Mouse (Mus musculus) midbrain, embryonic 13.5 days (tissue): Measurements from ENCODE around the gene St7. TPM values are rescaled to one million over a fixed set of nuclear protein-coding genes. Genes with fewer than 3 reads are reported as not detected.

Experiments used
- ATAC-seq: fragments of 200-750 bp; cut with Nextera tagmentation; 2 replicates; pipeline ENCODE4 v1.8.0; 2017; ENCODE audit warnings: mild to moderate bottlenecking, moderate TSS enrichment, moderate library complexity
- H3K27ac ChIP-seq: fragments of 300-500 bp; sonication (generic); 2 replicates; pipeline ENCODE4 v1.5.1; 2015; ENCODE audit warnings: inconsistent platforms, mild to moderate bottlenecking, moderate library complexity
- H3K27me3 ChIP-seq: fragments of 300-500 bp; sonication (generic); 2 replicates; pipeline ENCODE4 v1.6.1; 2015; ENCODE audit warnings: mild to moderate bottlenecking, inconsistent platforms
- H3K36me3 ChIP-seq: fragments of 300-500 bp; sonication (generic); 2 replicates; pipeline ENCODE4 v1.6.1; 2015; ENCODE audit warnings: mild to moderate bottlenecking, inconsistent platforms
- H3K4me1 ChIP-seq: fragments of 300-500 bp; sonication (generic); replicated peaks from 2 replicates; pipeline ENCODE4 v1.6.1; 2015; ENCODE audit warnings: inconsistent platforms
- H3K4me2 ChIP-seq: fragments of 300-500 bp; sonication (generic); replicated peaks from 2 replicates; pipeline ENCODE4 v1.6.1; 2015; ENCODE audit warnings: moderate library complexity, mild to moderate bottlenecking, inconsistent platforms
- H3K4me3 ChIP-seq: fragments of 300-500 bp; sonication (generic); replicated peaks from 2 replicates; pipeline ENCODE4 v1.5.1; 2015; ENCODE audit warnings: mild to moderate bottlenecking, inconsistent platforms
- H3K9ac ChIP-seq: fragments of 300-500 bp; sonication (generic); replicated peaks from 2 replicates; pipeline ENCODE4 v1.6.1; 2015; ENCODE audit warnings: mild to moderate bottlenecking, inconsistent platforms
- H3K9me3 ChIP-seq: fragments of 300-500 bp; sonication (generic); 2 replicates; pipeline ENCODE4 v1.6.1; 2016; ENCODE audit warnings: mild to moderate bottlenecking, inconsistent platforms
- WGBS: fragments of 180-500 bp; shearing (Covaris S2); methylation state at CpG from one replicate; pipeline ENCODE4 v1.1.7; 2015; 5-methylcytosine and 5-hydroxymethylcytosine counted together
- polyA plus RNA-seq: library from polyadenylated mRNA; unstranded; fragments of >200 nt; fragmentation: Nextera tagmentation; extraction: Ambion mirVana; gene quantifications from 2 replicates; pipeline ENCODE4 v1.2.1, GENCODE M21; 2015

St7 gene
- polyA plus RNA-seq, 1 experiment from 2014 or later, result 63.0 TPM

DNA sequence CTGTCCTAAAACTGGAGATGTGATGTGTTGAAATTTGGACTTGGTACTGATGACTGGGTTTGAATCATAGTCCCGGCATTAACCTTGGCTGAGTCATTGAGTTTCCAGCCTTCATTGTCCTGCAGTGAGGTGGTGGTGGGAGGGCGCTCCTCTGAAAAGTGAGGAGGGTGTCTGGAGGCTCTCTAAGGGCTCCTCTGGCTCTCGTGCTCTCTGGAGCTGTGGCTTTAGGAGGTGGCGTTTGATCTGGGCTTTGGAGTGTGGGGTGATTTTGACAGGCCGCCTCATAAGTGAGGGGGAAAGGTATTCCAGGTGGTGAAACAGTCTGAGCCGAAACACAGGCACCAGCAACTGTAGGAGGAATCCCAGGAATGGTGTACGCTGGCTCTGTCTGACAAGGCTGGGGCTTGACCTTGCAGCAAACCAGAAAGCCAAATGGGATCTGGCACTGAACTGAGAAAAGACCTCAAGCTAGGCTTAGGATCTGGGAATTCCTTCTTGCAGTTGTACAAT, 184.0 kb downstream of the St7 start:
- Histone ChIP-seq H3K27ac (no peak overlapping the region; the same call in 1 of the 2 replicates), H3K9me3 (no peaks in the 10 kb centered on the region), H3K4me2 (no peak overlapping the region), H3K36me3 (peaks cover 18% of the 10 kb centered on the region), H3K4me3 (no peak overlapping the region), H3K27me3 (no peaks in the 10 kb centered on the region), H3K9ac (no peak overlapping the region), H3K4me1 (peaks cover 14% of the 10 kb centered on the region)
- 0 out of 2 replicates have a peak, but pooled peaks have one; percentile 25 for ATAC-seq
- WGBS, result 81% methylated on average over 7 of the region's 7 CpGs

DNA sequence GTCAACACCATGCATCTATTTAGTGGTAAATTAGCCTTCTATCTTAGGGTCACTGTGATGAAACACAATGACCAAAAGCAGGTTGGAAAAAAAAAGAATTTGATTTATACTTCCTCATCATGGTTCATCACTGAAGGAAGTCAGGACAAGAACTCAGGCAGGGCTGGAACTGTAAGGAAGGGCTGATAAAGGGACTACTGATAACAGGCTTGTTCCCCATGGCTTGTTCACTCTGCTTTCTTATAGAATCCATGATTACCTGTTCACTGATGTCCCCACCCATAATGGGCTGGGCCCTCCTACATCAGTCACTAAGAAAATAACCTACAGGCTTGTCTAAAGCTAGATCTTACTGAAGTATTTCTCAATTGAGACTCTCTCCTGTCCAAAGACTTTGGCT, 190.2 kb downstream of the St7 start:
- Histone ChIP-seq H3K4me3 (no peak overlapping the region), H3K4me1 (no peaks in the 10 kb centered on the region), H3K36me3 (peaks cover 41% of the 10 kb centered on the region), H3K27ac (no peak overlapping the region), H3K9me3 (no peaks in the 10 kb centered on the region), H3K4me2 (no peak overlapping the region), H3K9ac (no peak overlapping the region), H3K27me3 (no peaks in the 10 kb centered on the region)
- no peak for ATAC-seq

GRCm38 (mm10) chr6:17887765-17888164, 195.0 kb downstream of the St7 start:
- Histone ChIP-seq H3K36me3 (peaks cover 45% of the 10 kb centered on the region), H3K27me3 (no peaks in the 10 kb centered on the region), H3K9ac (no peak overlapping the region), H3K27ac (no peak overlapping the region), H3K4me2 (no peak overlapping the region), H3K9me3 (no peaks in the 10 kb centered on the region), H3K4me3 (no peak overlapping the region), H3K4me1 (no peaks in the 10 kb centered on the region)
- ATAC-seq, result no peak
- WGBS, result 79% methylated on average over 6 of the region's 6 CpGs

DNA sequence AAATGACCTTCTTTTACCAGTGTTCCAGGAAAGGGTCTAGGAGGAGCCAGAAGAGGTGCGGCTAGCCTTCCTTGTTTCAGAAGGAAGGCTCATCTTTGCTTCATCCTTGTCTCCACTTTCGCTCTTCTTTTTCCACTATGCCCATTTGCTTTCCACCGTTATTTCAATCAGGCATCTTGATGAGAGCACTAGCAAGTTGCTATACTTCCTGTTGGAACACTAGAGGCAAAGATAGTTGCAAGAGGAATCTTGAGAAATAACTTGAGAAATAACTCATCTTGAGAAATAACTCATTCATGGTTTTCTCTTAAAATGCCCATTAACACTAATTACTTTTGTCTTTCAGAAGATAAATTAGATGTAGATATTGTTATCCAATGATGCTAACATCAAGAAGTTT, 202.8 kb downstream of the St7 start:
- H3K4me2 ChIP-seq, result no peak overlapping the region
- no peaks in the 10 kb centered on the region for H3K4me1 ChIP-seq
- H3K9ac ChIP-seq, result no peak overlapping the region
- no peak for ATAC-seq
- H3K9me3 ChIP-seq, result no peaks in the 10 kb centered on the region
- 96% methylated on average over 3 of the region's 3 CpGs for WGBS
- no peak overlapping the region for H3K4me3 ChIP-seq
- no peak overlapping the region for H3K27ac ChIP-seq
- H3K36me3 ChIP-seq, result peaks cover 10% of the 10 kb centered on the region; the same call in 1 of the 2 replicates
- H3K27me3 ChIP-seq, result no peaks in the 10 kb centered on the region

DNA sequence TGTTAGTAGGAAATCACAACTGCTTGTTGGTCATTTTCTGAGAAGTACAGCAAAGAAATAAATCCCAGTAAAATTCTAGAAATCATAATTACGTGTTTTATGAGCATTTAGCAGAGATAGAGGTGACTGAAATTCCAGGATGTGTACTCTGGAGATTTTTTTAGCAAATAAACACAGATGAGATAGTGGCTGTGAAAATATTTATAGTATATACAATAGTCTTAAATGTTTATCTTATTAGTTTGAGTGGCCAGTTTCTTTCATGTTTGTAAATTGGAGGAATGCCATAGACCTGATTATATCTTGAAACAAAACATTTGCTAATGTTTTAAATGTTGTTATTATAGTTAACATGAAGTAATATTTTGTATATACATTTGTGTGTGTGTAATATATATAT, 205.8 kb downstream of the St7 start:
- 94% methylated on average over 1 of the region's 1 CpGs for WGBS
- Histone ChIP-seq H3K9ac (no peak overlapping the region), H3K36me3 (peaks cover 13% of the 10 kb centered on the region; the same call in 1 of the 2 replicates), H3K9me3 (no peaks in the 10 kb centered on the region), H3K4me3 (no peak overlapping the region), H3K4me2 (no peak overlapping the region), H3K27me3 (no peaks in the 10 kb centered on the region), H3K4me1 (no peaks in the 10 kb centered on the region), H3K27ac (no peak overlapping the region)
- ATAC-seq, result no peak

- no peak overlapping the region for H3K4me2 ChIP-seq
- no peak for ATAC-seq
- H3K27ac ChIP-seq, result no peak overlapping the region
- 86% methylated on average over 3 of the region's 3 CpGs for WGBS
- H3K4me3 ChIP-seq, result no peak overlapping the region
- H3K27me3 ChIP-seq, result no peaks in the 10 kb centered on the region
- H3K36me3 ChIP-seq, result peaks cover 19% of the 10 kb centered on the region
- no peaks in the 10 kb centered on the region for H3K9me3 ChIP-seq
- no peak overlapping the region for H3K9ac ChIP-seq
- peaks cover 23% of the 10 kb centered on the region for H3K4me1 ChIP-seq
Measured at GRCm38 (mm10) chr6:17903355-17903754, 210.6 kb downstream of the St7 start.

DNA sequence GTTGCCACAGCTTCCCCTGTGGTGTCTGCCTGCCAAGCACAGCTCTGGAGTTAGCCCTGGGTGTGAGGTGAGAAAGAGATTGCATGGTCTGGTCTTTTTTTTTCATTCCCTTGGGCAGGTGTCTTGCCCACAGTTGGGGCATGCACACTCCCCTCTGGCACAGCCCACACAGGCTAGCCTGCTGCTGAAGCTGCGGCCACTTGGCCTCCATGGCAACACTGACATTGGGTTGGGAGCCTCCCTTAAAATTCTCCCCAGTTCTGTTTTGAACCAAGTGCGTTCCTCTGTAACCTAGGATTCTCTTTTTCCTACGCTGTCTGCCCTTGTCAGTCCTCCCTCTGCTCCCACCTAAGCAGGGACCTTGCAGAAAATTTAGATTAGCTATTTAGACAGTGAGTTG, 213.0 kb downstream of the St7 start:
- H3K27ac ChIP-seq, result 0 out of 2 replicates have a peak overlapping the region, but pooled peaks have one; percentile 30
- H3K27me3 ChIP-seq, result no peaks in the 10 kb centered on the region
- H3K4me1 ChIP-seq, result peaks cover 23% of the 10 kb centered on the region
- H3K9me3 ChIP-seq, result no peaks in the 10 kb centered on the region
- H3K4me3 ChIP-seq, result no peak overlapping the region
- no peak overlapping the region for H3K9ac ChIP-seq
- peak; percentile 65; the same call in 1 of the 2 replicates for ATAC-seq
- peaks cover 35% of the 10 kb centered on the region for H3K36me3 ChIP-seq
- WGBS, result 27% methylated on average over 3 of the region's 3 CpGs
- H3K4me2 ChIP-seq, result no peak overlapping the region

- Histone ChIP-seq H3K27ac (no peak overlapping the region), H3K36me3 (peaks cover 38% of the 10 kb centered on the region), H3K9me3 (no peaks in the 10 kb centered on the region), H3K4me2 (no peak overlapping the region), H3K4me3 (no peak overlapping the region), H3K4me1 (peaks cover 23% of the 10 kb centered on the region), H3K27me3 (no peaks in the 10 kb centered on the region), H3K9ac (no peak overlapping the region)
- WGBS, result 4% methylated on average over 6 of the region's 6 CpGs
- ATAC-seq, result peak; percentile 62
Measured at GRCm38 (mm10) chr6:17906289-17906688, 213.6 kb downstream of the St7 start.

DNA sequence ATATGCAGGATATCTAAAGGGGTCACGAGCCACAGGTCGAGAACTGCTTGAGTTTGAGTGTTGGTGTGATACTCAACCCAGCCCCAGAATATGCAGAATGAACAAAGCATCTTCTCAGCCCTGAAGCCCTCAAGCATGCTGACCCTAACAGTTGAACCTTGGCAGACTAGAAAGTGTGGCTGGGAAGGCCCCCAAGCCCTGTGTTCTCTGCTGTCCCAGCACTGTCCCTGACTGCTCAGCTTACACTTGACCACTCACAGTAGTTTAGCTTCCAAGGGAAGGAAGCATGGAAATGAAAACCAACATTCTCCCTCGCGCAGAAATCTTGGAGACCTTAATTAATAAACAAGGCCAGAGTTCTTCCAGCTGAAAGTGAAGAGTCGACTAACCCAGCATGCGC, 219.6 kb downstream of the St7 start:
- no peak overlapping the region for H3K9ac ChIP-seq
- peaks cover 20% of the 10 kb centered on the region for H3K4me1 ChIP-seq
- no peaks in the 10 kb centered on the region for H3K9me3 ChIP-seq
- H3K4me3 ChIP-seq, result no peak overlapping the region
- peak overlapping the region; percentile 25; the same call in 1 of the 2 replicates for H3K27ac ChIP-seq
- peaks cover 28% of the 10 kb centered on the region for H3K36me3 ChIP-seq
- no peaks in the 10 kb centered on the region for H3K27me3 ChIP-seq
- no peak overlapping the region for H3K4me2 ChIP-seq
- no peak for ATAC-seq
- 72% methylated on average over 6 of the region's 6 CpGs for WGBS

GRCm38 (mm10) chr6:17912825-17913224, 220.1 kb downstream of the St7 start:
- no peak overlapping the region for H3K4me2 ChIP-seq
- 26% methylated on average over 2 of the region's 2 CpGs for WGBS
- no peak overlapping the region for H3K9ac ChIP-seq
- H3K27ac ChIP-seq, result peak overlapping the region; percentile 25; the same call in 1 of the 2 replicates
- H3K27me3 ChIP-seq, result no peaks in the 10 kb centered on the region
- no peak overlapping the region for H3K4me3 ChIP-seq
- peak; percentile 65; the same call in 1 of the 2 replicates for ATAC-seq
- H3K36me3 ChIP-seq, result peaks cover 28% of the 10 kb centered on the region
- H3K4me1 ChIP-seq, result peaks cover 20% of the 10 kb centered on the region
- H3K9me3 ChIP-seq, result no peaks in the 10 kb centered on the region

GRCm38 (mm10) chr6:17913315-17913714, 220.6 kb downstream of the St7 start:
- Histone ChIP-seq H3K4me2 (no peak overlapping the region), H3K9me3 (no peaks in the 10 kb centered on the region), H3K27me3 (no peaks in the 10 kb centered on the region), H3K36me3 (peaks cover 28% of the 10 kb centered on the region), H3K4me1 (peaks cover 20% of the 10 kb centered on the region), H3K9ac (no peak overlapping the region), H3K4me3 (no peak overlapping the region), H3K27ac (no peak overlapping the region)
- WGBS, result 46% methylated on average over 1 of the region's 1 CpGs
- no peak for ATAC-seq

- H3K4me1 ChIP-seq, result peaks cover 20% of the 10 kb centered on the region
- H3K36me3 ChIP-seq, result peaks cover 28% of the 10 kb centered on the region
- 87% methylated on average over 3 of the region's 3 CpGs for WGBS
- no peaks in the 10 kb centered on the region for H3K9me3 ChIP-seq
- H3K4me2 ChIP-seq, result no peak overlapping the region
- no peak overlapping the region for H3K9ac ChIP-seq
- no peak for ATAC-seq
- H3K4me3 ChIP-seq, result no peak overlapping the region
- no peaks in the 10 kb centered on the region for H3K27me3 ChIP-seq
- no peak overlapping the region for H3K27ac ChIP-seq
Measured at GRCm38 (mm10) chr6:17914300-17914699, 221.6 kb downstream of the St7 start.

DNA sequence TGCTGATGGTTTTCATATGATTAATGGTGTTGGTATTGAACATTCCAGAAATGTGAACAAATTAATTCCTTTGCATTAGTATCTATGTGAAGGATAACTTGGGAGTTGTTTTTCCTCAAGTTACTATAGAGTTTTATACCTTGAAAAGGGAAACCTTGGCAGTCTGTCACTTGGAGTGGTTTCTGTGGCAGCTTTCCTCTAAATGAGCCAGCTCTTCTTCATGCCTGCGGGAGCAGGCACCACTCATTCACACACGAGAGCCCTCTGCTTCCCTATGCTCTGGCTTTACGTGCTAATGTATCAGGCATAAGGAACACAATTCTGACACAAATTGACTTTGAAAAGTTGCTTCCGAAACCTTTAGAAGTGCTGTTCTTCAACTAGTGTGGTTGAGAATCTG, 224.5 kb downstream of the St7 start:
- Histone ChIP-seq H3K4me1 (peaks cover 17% of the 10 kb centered on the region), H3K4me3 (no peak overlapping the region), H3K27ac (no peak overlapping the region), H3K36me3 (peaks cover 23% of the 10 kb centered on the region), H3K4me2 (no peak overlapping the region), H3K9ac (no peak overlapping the region), H3K9me3 (no peaks in the 10 kb centered on the region), H3K27me3 (no peaks in the 10 kb centered on the region)
- ATAC-seq, result no peak
- WGBS, result 85% methylated on average over 4 of the region's 4 CpGs
